Mouse (Mus musculus): ENCODE results near the gene Arfgap1. TPM values are rescaled to one million over a fixed set of nuclear protein-coding genes. Genes with fewer than 3 reads are reported as not detected.

Gene Arfgap1
- polyA plus RNA-seq, 2 experiments, result 16.6 to 20.6 TPM

GRCm38 (mm10) chr2:180962616-180963308, 4.3 kb upstream of the Arfgap1 start:
- Histone ChIP-seq H3K27me3 (ENCODE audit: control insufficient read depth, insufficient read depth, low read length) (no peaks in the 10 kb centered on the region), H3K9me3 (ENCODE audit: control insufficient read depth, low read length) (no peaks in the 10 kb centered on the region), H3K36me3 (replicated peaks; ENCODE audit: control insufficient read depth, insufficient read depth, low read depth) (no peaks in the 10 kb centered on the region), H3K9ac (replicated peaks) (no peak overlapping the region), H3K4me2 (ENCODE audit: low read depth) (no peak overlapping the region), H3K4me1 (replicated peaks; ENCODE audit: control insufficient read depth in 2 of 2, insufficient read depth in 2 of 2, low read length in 1 of 2) (peaks cover 5 to 13% of the 10 kb centered on the region in 2 experiments; a peak in 3 of 4 replicates), H3K4me3 (ENCODE audit: insufficient read depth in 1 of 2, low read depth in 2 of 2, low read length in 2 of 2) (no peak overlapping the region), H3K27ac (no peak overlapping the region)
- TF ChIP-seq CTCF (IDR thresholded peaks at IDR 0.05; ENCODE audit: low read depth) (no peak), EP300 (IDR thresholded peaks at IDR 0.05; ENCODE audit: low read depth) (no peak)
- ATAC-seq (ENCODE audit: insufficient read depth) (no peak), DNase-seq (ENCODE audit: low read depth in 3 of 3, low spot score in 3 of 3) (no peak)
- 58% methylated on average over 2 of the region's 2 CpGs for WGBS (ENCODE audit: insufficient replicate concordance)

GRCm38 (mm10) chr2:180963956-180964355, 3.1 kb upstream of the Arfgap1 start:
- ATAC-seq (ENCODE audit: insufficient read depth) (no peak), DNase-seq (ENCODE audit: low read depth in 3 of 3, low spot score in 3 of 3) (peak; percentile 33 to 51 (median 45))
- WGBS (ENCODE audit: insufficient replicate concordance), result 4% methylated on average over 5 of the region's 5 CpGs
- H3K4me1 ChIP-seq (replicated peaks; ENCODE audit: control insufficient read depth in 2 of 2, insufficient read depth in 2 of 2, low read length in 1 of 2), result peaks cover 11 to 15% of the 10 kb centered on the region in 2 experiments
- H3K4me2 ChIP-seq (ENCODE audit: low read depth), result no peak overlapping the region
- H3K4me3 ChIP-seq (ENCODE audit: insufficient read depth in 1 of 2, low read depth in 2 of 2, low read length in 2 of 2), result no peak overlapping the region
- H3K9ac ChIP-seq (replicated peaks), result no peak overlapping the region
- no peak overlapping the region for H3K27ac ChIP-seq
- H3K27me3 ChIP-seq (ENCODE audit: control insufficient read depth, insufficient read depth, low read length), result no peaks in the 10 kb centered on the region
- H3K9me3 ChIP-seq (ENCODE audit: control insufficient read depth, low read length), result no peaks in the 10 kb centered on the region
- H3K36me3 ChIP-seq (replicated peaks; ENCODE audit: control insufficient read depth, insufficient read depth, low read depth), result no peaks in the 10 kb centered on the region; the same call in 1 of the 2 replicates
- peak; percentile 96 for TF ChIP-seq CTCF (IDR thresholded peaks at IDR 0.05; ENCODE audit: low read depth)
- TF ChIP-seq EP300 (IDR thresholded peaks at IDR 0.05; ENCODE audit: low read depth), result no peak

GRCm38 (mm10) chr2:180966092-180966882, 738 bp upstream of the Arfgap1 start:
- DNase-seq (ENCODE audit: low read depth in 3 of 3, low spot score in 3 of 3), result peak in 1 of 3 experiments; percentile 25
- Histone ChIP-seq H3K9me3 (ENCODE audit: control insufficient read depth, low read length) (no peaks in the 10 kb centered on the region), H3K27ac (peak overlapping the region; percentile 77), H3K9ac (replicated peaks) (peak overlapping the region; percentile 93), H3K4me3 (ENCODE audit: insufficient read depth in 1 of 2, low read depth in 2 of 2, low read length in 2 of 2) (peak overlapping the region; percentile 90 to 92), H3K4me1 (replicated peaks; ENCODE audit: control insufficient read depth in 2 of 2, insufficient read depth in 2 of 2, low read length in 1 of 2) (peaks cover 11 to 15% of the 10 kb centered on the region in 2 experiments), H3K27me3 (ENCODE audit: control insufficient read depth, insufficient read depth, low read length) (no peaks in the 10 kb centered on the region), H3K36me3 (replicated peaks; ENCODE audit: control insufficient read depth, insufficient read depth, low read depth) (peaks cover 3% of the 10 kb centered on the region), H3K4me2 (ENCODE audit: low read depth) (peak overlapping the region; percentile 93)
- ATAC-seq (ENCODE audit: insufficient read depth), result peak; percentile 32; the same call in 1 of the 2 replicates
- TF ChIP-seq EP300 (IDR thresholded peaks at IDR 0.05; ENCODE audit: low read depth) (no peak), CTCF (IDR thresholded peaks at IDR 0.05; ENCODE audit: low read depth) (peak; percentile 50)
- 9% methylated on average over 14 of the region's 14 CpGs for WGBS (ENCODE audit: insufficient replicate concordance)

- Histone ChIP-seq H3K9ac (replicated peaks) (no peak overlapping the region), H3K9me3 (ENCODE audit: control insufficient read depth, low read length) (no peaks in the 10 kb centered on the region), H3K27me3 (ENCODE audit: control insufficient read depth, insufficient read depth, low read length) (no peaks in the 10 kb centered on the region), H3K36me3 (replicated peaks; ENCODE audit: control insufficient read depth, insufficient read depth, low read depth) (peaks cover 34% of the 10 kb centered on the region), H3K4me2 (ENCODE audit: low read depth) (no peak overlapping the region), H3K4me3 (ENCODE audit: insufficient read depth in 1 of 2, low read depth in 2 of 2, low read length in 2 of 2) (no peak overlapping the region), H3K4me1 (replicated peaks; ENCODE audit: control insufficient read depth in 2 of 2, insufficient read depth in 2 of 2, low read length in 1 of 2) (no peaks in the 10 kb centered on the region), H3K27ac (no peak overlapping the region)
- ATAC-seq (ENCODE audit: insufficient read depth), result no peak
- WGBS (ENCODE audit: insufficient replicate concordance), result 77% methylated on average over 6 of the region's 6 CpGs
- TF ChIP-seq CTCF (IDR thresholded peaks at IDR 0.05; ENCODE audit: low read depth) (no peak), EP300 (IDR thresholded peaks at IDR 0.05; ENCODE audit: low read depth) (no peak)
- no peak for DNase-seq (ENCODE audit: low read depth in 3 of 3, low spot score in 3 of 3)
These were observed 14.1 kb downstream of the Arfgap1 start for GRCm38 (mm10) chr2:180981133-180981532.

- peaks cover 7% of the 10 kb centered on the region; the same call in 1 of the 2 replicates for H3K36me3 ChIP-seq (replicated peaks; ENCODE audit: control insufficient read depth, insufficient read depth, low read depth)
- DNase-seq (ENCODE audit: low read depth in 3 of 3, low spot score in 3 of 3) (no peak), ATAC-seq (ENCODE audit: insufficient read depth) (no peak)
- no peaks in the 10 kb centered on the region for H3K27me3 ChIP-seq (ENCODE audit: control insufficient read depth, insufficient read depth, low read length)
- TF ChIP-seq CTCF (IDR thresholded peaks at IDR 0.05; ENCODE audit: low read depth) (no peak), EP300 (IDR thresholded peaks at IDR 0.05; ENCODE audit: low read depth) (no peak)
- H3K4me1 ChIP-seq (replicated peaks; ENCODE audit: control insufficient read depth in 2 of 2, insufficient read depth in 2 of 2, low read length in 1 of 2), result no peaks in the 10 kb centered on the region
- 63% methylated on average over 2 of the region's 2 CpGs for WGBS (ENCODE audit: insufficient replicate concordance)
- no peak overlapping the region for H3K27ac ChIP-seq
- no peak overlapping the region for H3K4me2 ChIP-seq (ENCODE audit: low read depth)
- H3K9me3 ChIP-seq (ENCODE audit: control insufficient read depth, low read length), result no peaks in the 10 kb centered on the region
- H3K9ac ChIP-seq (replicated peaks), result no peak overlapping the region
- H3K4me3 ChIP-seq (ENCODE audit: insufficient read depth in 1 of 2, low read depth in 2 of 2, low read length in 2 of 2), result no peak overlapping the region
These were observed 18.6 kb downstream of the Arfgap1 start for GRCm38 (mm10) chr2:180985635-180986034.
